Mouse (Mus musculus): ENCODE results near the gene Gm21983. TPM values are rescaled to one million over a fixed set of nuclear protein-coding genes. Genes with fewer than 3 reads are reported as not detected.

Gene Gm21983
- total and polyA plus RNA-seq, 3 experiments, result 0.16 TPM; not detected in 2

DNA sequence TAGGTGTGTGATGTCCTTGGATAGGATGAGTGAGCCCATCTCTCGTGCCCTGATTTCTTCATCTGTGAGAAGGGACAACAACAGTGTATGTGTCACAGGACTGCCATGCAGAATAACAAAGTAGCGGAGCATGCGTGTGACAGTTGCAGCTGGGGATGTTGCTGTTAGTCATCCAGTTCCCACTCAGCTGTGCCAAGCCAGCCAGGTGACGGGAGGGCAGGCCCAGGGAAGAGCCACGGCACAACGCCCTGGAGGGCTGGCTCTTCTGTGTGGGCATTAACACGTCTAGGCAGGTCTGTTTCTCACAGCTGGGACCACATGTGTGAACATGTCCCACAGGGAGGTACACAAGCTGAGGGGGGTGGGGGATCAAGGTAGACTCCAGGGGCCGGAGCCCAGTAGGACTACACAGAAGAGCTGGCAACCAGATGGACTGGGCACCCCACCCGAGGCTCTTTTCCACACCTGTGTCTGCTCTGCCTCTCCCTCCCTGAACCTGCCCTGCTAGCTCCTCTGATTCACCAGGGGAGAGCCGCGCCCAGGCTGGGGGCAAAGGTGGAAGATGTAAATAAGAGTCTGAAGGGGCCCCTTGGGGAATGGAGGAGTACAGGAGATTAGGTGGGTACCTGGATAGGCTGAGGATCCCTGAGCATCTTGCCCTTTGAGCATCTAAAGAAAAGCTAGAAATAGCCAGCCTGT lies 44.1 kb upstream of the Gm21983 start:
- no peak for TF ChIP-seq CTCF (IDR thresholded peaks at IDR 0.05)
- TF ChIP-seq POLR2A (IDR thresholded peaks at IDR 0.05; ENCODE audit: insufficient read depth, low read depth, low read length), result no peak
- TF ChIP-seq EP300 (IDR thresholded peaks at IDR 0.05; ENCODE audit: insufficient read depth, low read depth, low read length), result no peak
- Histone ChIP-seq H3K27me3 (ENCODE audit: control insufficient read depth, insufficient read depth, low read length) (no peaks in the 10 kb centered on the region), H3K27ac (no peak overlapping the region; the same call in 1 of the 2 replicates), H3K9ac (ENCODE audit: low read depth, low read length) (peak overlapping the region; percentile 50), H3K79me2 (replicated peaks; ENCODE audit: control insufficient read depth, insufficient read depth, low read length) (peaks cover 3% of the 10 kb centered on the region; the same call in 1 of the 2 replicates), H3K36me3 (ENCODE audit: control insufficient read depth, insufficient read depth, low read length) (no peaks in the 10 kb centered on the region), H3K4me1 (ENCODE audit: control insufficient read depth, insufficient read depth, low read length) (peaks cover 24% of the 10 kb centered on the region), H3K4me3 (no peak overlapping the region)
- WGBS, result 67% methylated on average over 11 of the region's 11 CpGs
- intact Hi-C loops (cut with DNase I), result loop anchor here (5.0 kb wide), 1 partner anchor 68 kb away; no protein-coding TSS in a partner anchor
- peak; percentile 46 to 56 for DNase-seq

DNA sequence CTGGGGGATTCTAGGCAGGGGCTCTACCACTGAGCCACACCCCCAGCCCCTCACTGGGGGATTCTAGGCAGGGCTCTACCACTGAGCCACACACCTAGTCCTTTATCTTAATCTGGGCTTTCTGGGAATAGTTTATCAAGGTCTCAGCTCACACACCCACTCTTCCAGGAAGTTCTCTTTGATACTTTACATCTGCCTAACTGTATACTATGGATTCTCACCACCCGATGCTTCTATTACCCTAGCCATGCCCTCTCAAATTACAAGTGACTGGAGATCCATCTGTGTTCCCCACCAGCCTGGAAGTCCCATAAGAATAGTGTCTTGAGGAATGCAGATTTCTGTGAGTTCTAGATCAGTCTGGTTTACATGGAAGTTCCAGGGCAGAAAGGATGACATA lies 41.7 kb upstream of the Gm21983 start:
- intact Hi-C loops (cut with DNase I), result no loop called here
- Histone ChIP-seq H3K36me3 (ENCODE audit: control insufficient read depth, insufficient read depth, low read length) (no peaks in the 10 kb centered on the region), H3K79me2 (replicated peaks; ENCODE audit: control insufficient read depth, insufficient read depth, low read length) (peaks cover 3% of the 10 kb centered on the region; the same call in 1 of the 2 replicates), H3K4me3 (no peak overlapping the region), H3K27me3 (ENCODE audit: control insufficient read depth, insufficient read depth, low read length) (no peaks in the 10 kb centered on the region), H3K9ac (ENCODE audit: low read depth, low read length) (no peak overlapping the region), H3K27ac (no peak overlapping the region), H3K4me1 (ENCODE audit: control insufficient read depth, insufficient read depth, low read length) (peaks cover 21% of the 10 kb centered on the region)
- TF ChIP-seq CTCF (IDR thresholded peaks at IDR 0.05) (no peak), POLR2A (IDR thresholded peaks at IDR 0.05; ENCODE audit: insufficient read depth, low read depth, low read length) (no peak), EP300 (IDR thresholded peaks at IDR 0.05; ENCODE audit: insufficient read depth, low read depth, low read length) (no peak)
- DNase-seq, result no peak
- 59% methylated on average over 1 of the region's 1 CpGs for WGBS

DNA sequence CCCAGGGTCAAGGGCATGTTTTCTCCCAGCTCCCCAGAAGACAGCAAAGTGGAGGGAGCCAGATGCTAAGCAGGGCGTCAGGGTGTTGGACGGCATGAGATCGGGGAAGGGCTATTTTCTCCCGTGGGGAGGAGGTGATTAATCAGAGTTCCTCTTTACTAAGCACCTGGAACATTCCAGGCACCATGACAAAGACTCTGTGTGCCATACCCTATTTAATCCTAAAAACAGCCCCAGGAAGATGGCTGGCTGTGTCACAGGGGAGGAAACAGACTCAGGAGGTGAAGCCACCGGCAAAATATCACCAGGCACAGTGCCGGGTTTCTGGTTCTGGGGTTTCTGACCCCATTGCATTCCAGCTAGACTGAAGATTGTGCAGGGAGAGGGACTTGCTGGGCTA lies 41.1 kb upstream of the Gm21983 start:
- no peak overlapping the region for H3K27ac ChIP-seq
- intact Hi-C loops (cut with DNase I), result no loop called here
- no peaks in the 10 kb centered on the region for H3K27me3 ChIP-seq (ENCODE audit: control insufficient read depth, insufficient read depth, low read length)
- peaks cover 17% of the 10 kb centered on the region for H3K4me1 ChIP-seq (ENCODE audit: control insufficient read depth, insufficient read depth, low read length)
- no peak overlapping the region for H3K9ac ChIP-seq (ENCODE audit: low read depth, low read length)
- peaks cover 3% of the 10 kb centered on the region; the same call in 1 of the 2 replicates for H3K79me2 ChIP-seq (replicated peaks; ENCODE audit: control insufficient read depth, insufficient read depth, low read length)
- no peak for DNase-seq
- H3K4me3 ChIP-seq, result no peak overlapping the region
- TF ChIP-seq EP300 (IDR thresholded peaks at IDR 0.05; ENCODE audit: insufficient read depth, low read depth, low read length) (no peak), POLR2A (IDR thresholded peaks at IDR 0.05; ENCODE audit: insufficient read depth, low read depth, low read length) (no peak), CTCF (IDR thresholded peaks at IDR 0.05) (no peak)
- 34% methylated on average over 6 of the region's 6 CpGs for WGBS
- no peaks in the 10 kb centered on the region for H3K36me3 ChIP-seq (ENCODE audit: control insufficient read depth, insufficient read depth, low read length)

DNA sequence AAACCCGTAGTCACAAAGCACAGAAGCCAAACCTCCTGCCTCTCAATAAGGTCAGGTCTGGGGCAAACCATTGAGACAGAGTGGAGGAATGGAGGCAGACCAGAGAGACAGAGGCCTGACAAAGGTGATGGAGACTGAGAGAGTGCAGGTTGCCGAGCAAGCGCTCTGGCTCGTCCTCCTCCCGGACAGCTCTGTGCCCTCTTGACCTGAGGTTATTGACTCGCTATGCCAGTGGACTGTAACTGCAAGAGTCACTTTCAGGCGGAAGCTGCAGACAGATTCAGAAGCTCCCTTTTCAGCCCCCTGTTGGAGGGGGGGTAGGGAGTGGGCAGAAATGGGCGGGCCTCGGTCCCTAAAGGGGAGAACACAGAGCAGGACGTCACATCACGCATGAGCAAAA lies 39.1 kb upstream of the Gm21983 start:
- 91% methylated on average over 11 of the region's 11 CpGs for WGBS
- H3K36me3 ChIP-seq (ENCODE audit: control insufficient read depth, insufficient read depth, low read length), result no peaks in the 10 kb centered on the region

DNA sequence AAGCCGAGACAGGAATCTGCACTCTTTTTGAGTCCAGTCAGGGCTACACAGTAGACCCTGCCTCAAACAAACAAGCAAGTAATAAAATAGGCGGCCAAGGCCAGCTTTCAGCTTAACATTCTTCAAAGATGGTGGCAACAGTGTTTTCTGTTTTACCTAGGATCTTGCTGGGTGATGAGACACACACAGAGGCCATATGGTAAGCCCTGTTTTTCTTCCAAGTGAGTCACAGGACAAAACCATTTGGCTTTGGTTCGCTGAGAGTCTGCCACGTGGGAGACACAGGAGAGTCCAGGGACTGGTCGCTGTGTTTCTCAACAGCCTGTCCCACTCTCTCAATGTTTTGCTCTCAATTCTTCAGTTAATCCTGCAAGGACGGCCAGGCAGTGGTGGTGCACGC lies 37.7 kb upstream of the Gm21983 start:
- H3K9ac ChIP-seq (ENCODE audit: low read depth, low read length), result no peak overlapping the region
- 79% methylated on average over 7 of the region's 7 CpGs for WGBS
- intact Hi-C loops (cut with DNase I), result no loop called here
- H3K27me3 ChIP-seq (ENCODE audit: control insufficient read depth, insufficient read depth, low read length), result no peaks in the 10 kb centered on the region
- peaks cover 3% of the 10 kb centered on the region; the same call in 1 of the 2 replicates for H3K4me1 ChIP-seq (ENCODE audit: control insufficient read depth, insufficient read depth, low read length)
- no peak overlapping the region for H3K4me3 ChIP-seq
- no peak for DNase-seq
- H3K79me2 ChIP-seq (replicated peaks; ENCODE audit: control insufficient read depth, insufficient read depth, low read length), result no peaks in the 10 kb centered on the region
- no peak for TF ChIP-seq CTCF (IDR thresholded peaks at IDR 0.05)
- no peak for TF ChIP-seq EP300 (IDR thresholded peaks at IDR 0.05; ENCODE audit: insufficient read depth, low read depth, low read length)
- TF ChIP-seq POLR2A (IDR thresholded peaks at IDR 0.05; ENCODE audit: insufficient read depth, low read depth, low read length), result no peak
- no peak overlapping the region for H3K27ac ChIP-seq
- no peaks in the 10 kb centered on the region for H3K36me3 ChIP-seq (ENCODE audit: control insufficient read depth, insufficient read depth, low read length)

More for the DNA sequence above, 39.1 kb upstream of the Gm21983 start:
- intact Hi-C loops (cut with DNase I), result no loop called here
- Histone ChIP-seq H3K27me3 (ENCODE audit: control insufficient read depth, insufficient read depth, low read length) (no peaks in the 10 kb centered on the region), H3K27ac (no peak overlapping the region), H3K79me2 (replicated peaks; ENCODE audit: control insufficient read depth, insufficient read depth, low read length) (peaks cover 1% of the 10 kb centered on the region; the same call in 1 of the 2 replicates), H3K9ac (ENCODE audit: low read depth, low read length) (no peak overlapping the region), H3K4me3 (no peak overlapping the region), H3K4me1 (ENCODE audit: control insufficient read depth, insufficient read depth, low read length) (peaks cover 7% of the 10 kb centered on the region)
- no peak for TF ChIP-seq POLR2A (IDR thresholded peaks at IDR 0.05; ENCODE audit: insufficient read depth, low read depth, low read length)
- no peak for TF ChIP-seq CTCF (IDR thresholded peaks at IDR 0.05)
- no peak for DNase-seq

DNA sequence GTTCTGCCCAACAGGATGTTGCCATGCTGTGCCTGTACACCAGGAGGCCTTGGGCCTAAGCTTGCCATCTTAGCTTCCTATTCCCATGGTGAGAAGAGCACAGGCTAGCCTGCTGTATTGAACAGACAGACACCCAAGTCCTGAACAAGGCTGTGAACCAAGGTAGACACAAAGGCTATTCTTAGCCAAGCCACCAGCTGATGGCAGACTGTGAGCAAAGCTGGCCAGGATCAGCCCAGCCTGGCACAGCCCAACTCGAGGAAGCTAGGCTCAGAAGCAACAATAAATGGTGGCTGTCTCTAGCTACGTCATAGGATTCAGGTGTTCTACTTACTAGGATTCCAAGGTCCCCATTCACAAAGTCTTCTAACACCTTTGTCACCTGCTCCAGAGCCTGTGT lies 31.7 kb upstream of the Gm21983 start:
- Histone ChIP-seq H3K27me3 (ENCODE audit: control insufficient read depth, insufficient read depth, low read length) (no peaks in the 10 kb centered on the region), H3K4me1 (ENCODE audit: control insufficient read depth, insufficient read depth, low read length) (no peaks in the 10 kb centered on the region), H3K4me3 (no peak overlapping the region), H3K36me3 (ENCODE audit: control insufficient read depth, insufficient read depth, low read length) (no peaks in the 10 kb centered on the region), H3K79me2 (replicated peaks; ENCODE audit: control insufficient read depth, insufficient read depth, low read length) (no peaks in the 10 kb centered on the region), H3K9ac (ENCODE audit: low read depth, low read length) (no peak overlapping the region), H3K27ac (no peak overlapping the region)
- 71% methylated on average over 2 of the region's 2 CpGs for WGBS
- intact Hi-C loops (cut with DNase I), result no loop called here
- TF ChIP-seq EP300 (IDR thresholded peaks at IDR 0.05; ENCODE audit: insufficient read depth, low read depth, low read length) (no peak), POLR2A (IDR thresholded peaks at IDR 0.05; ENCODE audit: insufficient read depth, low read depth, low read length) (no peak), CTCF (IDR thresholded peaks at IDR 0.05) (no peak)
- DNase-seq, result no peak

Measured in heart, adult 2 months (tissue).